Mouse (Mus musculus) erythroblast, embryonic 14.5 days (primary cell): ENCODE data around the gene Uvrag.

ENCODE experiments used
- GATA1 ChIP-seq: IDR thresholded peaks from 2 replicates; pipeline ENCODE4 v1.6.1; 2012; ENCODE audit warnings: low read length, inconsistent platforms, mixed read lengths
- TAL1 ChIP-seq: IDR thresholded peaks from 3 replicates; pipeline ENCODE4 v1.6.1; 2012; ENCODE audit warnings: low read length, inconsistent platforms, mixed read lengths

GRCm38 (mm10) chr7:98867794-98868150, 273.2 kb downstream of the Uvrag start:
- no peak for TF ChIP-seq TAL1
- no peak for TF ChIP-seq GATA1
